Mouse (Mus musculus) forebrain, embryonic 14.5 days (tissue): ENCODE measurements around the gene Gcsh. TPM values are rescaled to one million over a fixed set of nuclear protein-coding genes. Genes with fewer than 3 reads are reported as not detected.

Experiments used
- ATAC-seq: fragments of 200-750 bp; cut with Nextera tagmentation; 2 replicates; pipeline ENCODE4 v1.8.0; 2017; ENCODE audit warnings: mild to moderate bottlenecking, moderate library complexity
- DNase-seq: peaks from one replicate; pipeline ENCODE4 v3.0.0-alpha.2; 2015; ENCODE audit warnings: low spot score
- H3K27ac ChIP-seq: fragments of 300-500 bp; sonication (generic); 2 replicates; pipeline ENCODE4 v1.5.1; 2014; ENCODE audit warnings: low read depth, mild to moderate bottlenecking, control low read depth, low read length, moderate library complexity
- H3K27me3 ChIP-seq: fragments of 300-500 bp; sonication (generic); replicated peaks from 2 replicates; pipeline ENCODE4 v1.6.1; 2014; ENCODE audit warnings: low read length, control low read depth, mixed read lengths; ENCODE audit not compliant: control insufficient read depth, insufficient read depth
- H3K36me3 ChIP-seq: fragments of 300-500 bp; sonication (generic); 2 replicates; pipeline ENCODE4 v1.6.1; 2014; ENCODE audit warnings: low read length, control low read depth; ENCODE audit not compliant: control insufficient read depth, insufficient read depth
- H3K4me1 ChIP-seq: fragments of 300-500 bp; sonication (generic); 2 replicates; pipeline ENCODE4 v1.6.1; 2014; ENCODE audit warnings: antibody characterized with exemption, low read length, control low read depth; ENCODE audit not compliant: control insufficient read depth, insufficient read depth
- H3K4me2 ChIP-seq: fragments of 300-500 bp; sonication (generic); 2 replicates; pipeline ENCODE4 v1.6.1; 2014; ENCODE audit warnings: mild to moderate bottlenecking, control low read depth, low read length
- H3K4me3 ChIP-seq: fragments of 300-500 bp; sonication (generic); 2 replicates; pipeline ENCODE4 v1.5.1; 2014; ENCODE audit warnings: low read depth, low read length, control low read depth
- H3K9ac ChIP-seq: fragments of 300-500 bp; sonication (generic); 2 replicates; pipeline ENCODE4 v1.6.1; 2014; ENCODE audit warnings: mild to moderate bottlenecking, low read length, control low read depth, moderate library complexity
- H3K9me3 ChIP-seq: fragments of 300-500 bp; sonication (generic); replicated peaks from 2 replicates; pipeline ENCODE4 v1.6.1; 2016; ENCODE audit warnings: low read length, control low read depth, mixed read lengths; ENCODE audit not compliant: control insufficient read depth
- WGBS: fragments of 180-500 bp; shearing (Covaris S2); extraction: QIAGEN DNeasy Blood & Tissue Kit; methylation state at CpG from one replicate; pipeline ENCODE4 v1.1.7; 2014; 5-methylcytosine and 5-hydroxymethylcytosine counted together
- polyA plus RNA-seq: library from polyadenylated mRNA; unstranded; fragments of >200 nt; fragmentation: Nextera tagmentation; extraction: Ambion mirVana; gene quantifications from 2 replicates; pipeline ENCODE4 v1.2.1, GENCODE M21; 2014

Gene Gcsh
- polyA plus RNA-seq = 85.8 and 112 TPM in 2 replicates

DNA sequence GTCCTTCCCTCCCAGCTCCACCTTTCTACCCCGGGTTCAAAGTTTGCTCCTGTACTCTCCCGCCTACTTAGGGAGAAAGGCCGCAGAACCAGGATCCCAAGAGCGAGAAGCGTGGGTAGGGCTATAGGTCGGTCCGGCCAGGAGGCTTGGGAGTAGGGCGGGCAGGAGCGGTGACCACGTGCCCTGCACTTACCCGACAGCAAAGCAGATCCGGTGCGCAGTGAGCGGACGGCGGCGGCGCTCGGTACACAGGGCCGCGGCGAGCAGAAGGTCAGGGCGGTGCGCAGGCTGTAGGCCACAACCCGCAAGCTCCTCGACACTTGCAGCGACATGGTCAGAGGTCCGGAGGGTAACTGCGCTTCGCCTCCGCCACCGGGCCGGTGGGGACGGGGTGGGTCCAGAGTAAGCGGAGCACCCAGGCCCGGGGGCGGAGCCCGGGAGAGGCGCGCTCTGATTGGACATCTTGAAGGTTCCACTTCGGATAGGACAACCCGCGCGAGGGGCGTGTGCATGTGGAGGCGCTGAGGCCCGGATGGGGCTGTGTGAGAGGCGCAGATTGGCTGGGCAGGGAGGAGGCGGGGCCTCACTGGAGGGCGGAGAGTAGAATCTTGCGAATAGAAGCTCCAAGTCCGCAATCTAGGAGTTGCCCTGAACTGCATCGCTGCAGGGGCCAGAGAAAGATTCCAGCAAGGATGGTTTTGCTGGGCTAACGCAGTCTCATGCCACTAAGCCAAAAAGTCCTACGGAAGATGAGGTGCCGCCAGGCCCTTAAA is at the start of gene Gcsh:
Gene Gcsh (minus strand): TSS at position 443 of the 773 bp plus-strand sequence.
- DNase-seq (peak; percentile 99), ATAC-seq (peak; percentile 100)
- peak within 1 kb of the TSS; percentile 66 for H3K4me3 ChIP-seq
- peaks cover 8% of the 10 kb centered on the region; the same call in 1 of the 2 replicates for H3K4me1 ChIP-seq
- under 1% methylated on average over 56 of the region's 56 CpGs for WGBS
- no peaks in the 10 kb centered on the region for H3K9me3 ChIP-seq
- 0 out of 2 replicates have a peak within 1 kb of the TSS, but pooled peaks have one; percentile 2 for H3K27ac ChIP-seq
- peak within 1 kb of the TSS; percentile 93 for H3K4me2 ChIP-seq
- H3K9ac ChIP-seq = peak within 1 kb of the TSS; percentile 69
- H3K27me3 ChIP-seq = no peaks in the 10 kb centered on the region
- H3K36me3 ChIP-seq = no peaks in the 10 kb centered on the region

DNA sequence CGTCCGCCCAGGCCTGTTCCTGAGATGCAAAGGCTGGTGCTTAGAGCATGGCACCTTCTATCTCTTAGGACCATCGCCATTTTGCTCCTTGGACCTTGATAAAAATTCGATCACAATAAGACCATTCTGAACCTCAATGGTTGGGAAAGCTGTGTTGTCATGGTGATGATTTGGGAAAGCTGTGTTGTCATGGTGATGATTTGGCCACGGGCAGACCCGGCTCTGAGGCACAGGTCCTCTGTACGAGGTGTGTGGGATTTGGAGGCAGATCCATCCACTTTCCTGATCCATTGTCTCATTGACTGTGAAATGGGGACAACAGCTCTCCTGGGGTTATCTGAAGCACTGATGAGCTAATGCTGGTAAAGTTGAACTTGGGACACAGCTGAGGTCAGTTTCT is 46.5 kb upstream of the Gcsh start:
- Histone ChIP-seq H3K9me3 (no peaks in the 10 kb centered on the region), H3K36me3 (no peaks in the 10 kb centered on the region), H3K9ac (no peak overlapping the region), H3K27ac (no peak overlapping the region), H3K4me3 (no peak overlapping the region), H3K27me3 (no peaks in the 10 kb centered on the region), H3K4me1 (no peaks in the 10 kb centered on the region), H3K4me2 (no peak overlapping the region)
- 42% methylated on average over 7 of the region's 7 CpGs for WGBS
- DNase-seq (peak; percentile 45), ATAC-seq (no peak)

DNA sequence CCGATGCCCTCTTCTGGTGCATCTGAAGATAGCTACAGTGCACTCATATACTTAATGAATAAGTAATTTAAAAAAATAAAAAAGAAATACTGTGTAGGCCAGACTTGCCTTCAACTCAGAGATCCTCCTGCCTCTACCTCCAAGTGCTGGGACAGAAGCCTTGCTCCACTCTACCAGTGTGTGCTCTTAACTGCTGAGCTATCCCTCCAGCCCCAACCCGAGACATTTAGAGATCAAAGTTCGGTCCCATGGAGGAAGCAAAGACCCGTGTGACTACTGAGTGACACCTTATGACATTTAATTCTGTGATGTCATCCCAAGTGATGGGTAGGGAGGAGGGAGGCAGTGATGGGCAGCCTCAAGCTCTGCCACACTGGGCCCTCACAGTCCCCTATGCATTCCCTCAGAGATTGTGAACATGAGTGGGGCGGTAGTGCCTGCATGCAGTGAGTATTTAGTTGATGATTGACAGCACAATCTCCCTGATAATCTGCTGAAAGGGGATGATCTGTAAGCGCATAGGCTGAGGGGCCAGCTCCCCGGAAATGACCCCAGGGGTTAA is 44.1 kb upstream of the Gcsh start:
- DNase-seq = no peak
- H3K4me3 ChIP-seq = no peak overlapping the region
- H3K9ac ChIP-seq = no peak overlapping the region
- H3K36me3 ChIP-seq = no peaks in the 10 kb centered on the region
- no peak for ATAC-seq
- 85% methylated on average over 7 of the region's 7 CpGs for WGBS
- H3K4me2 ChIP-seq = no peak overlapping the region
- H3K27ac ChIP-seq = no peak overlapping the region
- H3K9me3 ChIP-seq = no peaks in the 10 kb centered on the region
- no peaks in the 10 kb centered on the region for H3K27me3 ChIP-seq
- no peaks in the 10 kb centered on the region for H3K4me1 ChIP-seq

DNA sequence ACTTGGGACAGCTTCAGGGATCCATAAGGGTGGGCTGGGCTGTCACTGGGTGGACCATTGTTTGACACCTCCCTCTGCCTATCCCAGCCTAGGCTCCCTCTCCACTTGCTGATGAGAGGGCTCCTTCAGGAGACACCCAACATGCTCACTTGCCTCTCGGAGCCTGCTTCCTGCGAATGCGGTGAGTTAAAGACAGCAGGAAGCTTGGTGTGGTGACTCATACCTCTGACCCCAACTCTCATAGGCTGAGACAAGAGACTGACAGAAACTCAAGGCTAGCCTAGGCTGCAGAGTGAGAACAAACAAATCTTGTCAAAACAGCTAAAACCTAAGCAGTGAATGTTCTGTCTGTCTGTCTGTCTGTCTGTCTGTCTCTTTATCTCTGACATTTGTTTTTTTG is 40.1 kb upstream of the Gcsh start:
- Histone ChIP-seq H3K4me1 (no peaks in the 10 kb centered on the region), H3K36me3 (no peaks in the 10 kb centered on the region), H3K27me3 (no peaks in the 10 kb centered on the region), H3K4me3 (no peak overlapping the region), H3K9ac (no peak overlapping the region), H3K9me3 (no peaks in the 10 kb centered on the region), H3K27ac (no peak overlapping the region), H3K4me2 (no peak overlapping the region)
- 80% methylated on average over 3 of the region's 3 CpGs for WGBS
- ATAC-seq (no peak), DNase-seq (no peak)

DNA sequence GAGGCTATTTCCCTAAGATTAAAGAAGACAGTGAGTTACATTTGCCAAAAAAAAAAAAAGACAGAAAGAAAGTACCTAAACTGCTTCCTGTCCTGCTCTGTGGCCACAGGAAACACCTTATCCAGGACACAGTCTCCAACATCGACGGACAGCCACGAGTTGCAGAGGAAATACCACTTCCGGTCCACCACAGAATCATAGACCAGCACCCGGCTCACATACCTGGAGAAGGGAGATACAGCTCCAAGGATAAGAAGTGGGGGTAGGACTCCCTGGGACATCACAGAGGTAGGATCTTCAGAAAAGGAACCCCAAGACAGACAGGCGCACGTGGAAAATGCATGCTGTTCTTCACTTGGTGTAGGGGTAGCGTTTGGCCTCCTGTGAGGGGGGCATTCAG is 39.3 kb upstream of the Gcsh start:
- no peaks in the 10 kb centered on the region for H3K9me3 ChIP-seq
- WGBS = 85% methylated on average over 8 of the region's 8 CpGs
- H3K4me1 ChIP-seq = no peaks in the 10 kb centered on the region
- ATAC-seq (no peak), DNase-seq (no peak)
- no peak overlapping the region for H3K27ac ChIP-seq
- H3K9ac ChIP-seq = no peak overlapping the region
- H3K36me3 ChIP-seq = no peaks in the 10 kb centered on the region
- no peaks in the 10 kb centered on the region for H3K27me3 ChIP-seq
- no peak overlapping the region for H3K4me3 ChIP-seq
- H3K4me2 ChIP-seq = no peak overlapping the region

DNA sequence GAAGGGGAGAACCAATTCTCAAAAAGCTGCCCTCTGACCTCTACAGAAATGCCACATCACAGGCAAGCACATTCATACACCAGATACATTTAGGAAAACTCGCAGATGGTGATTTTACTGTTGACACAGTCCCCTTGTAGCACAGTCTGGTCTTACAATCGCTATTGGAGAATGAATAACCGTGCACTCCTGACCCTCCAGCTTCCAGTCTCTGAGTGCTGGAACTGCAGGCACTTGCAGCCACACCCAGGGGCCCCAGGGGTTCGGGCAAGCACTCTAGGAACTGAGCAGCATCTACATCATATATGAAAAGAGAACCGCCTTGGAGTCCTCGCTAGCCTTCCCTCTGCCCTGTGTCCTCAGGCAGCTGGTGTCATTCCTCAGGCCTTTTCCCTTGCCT is 38.1 kb upstream of the Gcsh start:
- no peak for ATAC-seq
- Histone ChIP-seq H3K4me1 (no peaks in the 10 kb centered on the region), H3K4me3 (no peak overlapping the region), H3K27me3 (no peaks in the 10 kb centered on the region), H3K36me3 (no peaks in the 10 kb centered on the region), H3K27ac (no peak overlapping the region), H3K9me3 (no peaks in the 10 kb centered on the region), H3K4me2 (no peak overlapping the region), H3K9ac (no peak overlapping the region)
- DNase-seq = no peak
- WGBS = 73% methylated on average over 6 of the region's 6 CpGs

DNA sequence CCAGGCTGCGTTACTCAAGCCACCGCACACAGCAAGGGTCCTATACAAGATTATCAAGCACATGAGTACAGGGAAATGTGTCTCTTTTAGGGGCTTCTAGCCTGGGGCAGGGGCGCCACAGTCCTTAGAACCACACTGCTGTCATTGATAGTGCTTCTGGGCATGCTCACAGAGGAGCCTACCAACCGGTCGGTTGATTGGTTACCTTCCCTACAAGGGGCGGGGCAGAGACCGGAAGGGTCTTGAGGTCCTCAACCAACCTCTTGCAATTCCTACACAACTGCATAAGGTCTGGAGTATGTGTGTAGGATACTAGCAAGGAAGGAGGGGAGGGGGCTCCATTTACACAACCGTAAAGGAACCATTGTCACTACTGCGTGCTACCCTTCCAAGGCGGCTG is 35.3 kb upstream of the Gcsh start:
- no peak for ATAC-seq
- WGBS = 90% methylated on average over 10 of the region's 10 CpGs
- H3K4me2 ChIP-seq = no peak overlapping the region

DNA sequence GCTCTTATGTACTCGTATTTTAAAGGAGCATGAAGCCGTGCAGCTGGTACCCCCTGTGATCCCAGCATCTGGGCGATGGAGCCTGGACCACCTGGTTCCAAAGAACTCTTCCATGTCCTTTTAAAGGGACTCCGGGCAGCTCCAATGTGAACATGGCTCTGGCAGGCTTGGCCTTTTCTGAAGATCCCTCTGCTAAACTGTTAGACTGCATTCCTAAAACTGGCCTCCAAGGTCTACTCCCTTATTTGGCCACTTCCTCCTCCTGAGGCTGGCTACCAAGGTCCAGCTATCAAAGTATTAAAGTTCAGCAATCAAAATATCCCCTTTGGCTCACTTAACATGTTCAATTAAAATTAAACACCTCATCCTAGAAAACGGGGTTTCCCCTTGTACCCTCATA is 34.3 kb upstream of the Gcsh start:
- ATAC-seq (no peak), DNase-seq (no peak)
- no peak overlapping the region for H3K4me3 ChIP-seq
- no peaks in the 10 kb centered on the region for H3K4me1 ChIP-seq
- 93% methylated on average over 5 of the region's 5 CpGs for WGBS
- H3K27ac ChIP-seq = no peak overlapping the region
- no peak overlapping the region for H3K4me2 ChIP-seq
- no peak overlapping the region for H3K9ac ChIP-seq
- H3K9me3 ChIP-seq = no peaks in the 10 kb centered on the region
- H3K27me3 ChIP-seq = no peaks in the 10 kb centered on the region
- no peaks in the 10 kb centered on the region for H3K36me3 ChIP-seq

More for the DNA sequence above, 35.3 kb upstream of the Gcsh start:
- H3K9me3 ChIP-seq = no peaks in the 10 kb centered on the region
- no peak for DNase-seq
- no peaks in the 10 kb centered on the region for H3K27me3 ChIP-seq
- H3K9ac ChIP-seq = no peak overlapping the region
- H3K27ac ChIP-seq = no peak overlapping the region
- H3K36me3 ChIP-seq = no peaks in the 10 kb centered on the region
- H3K4me3 ChIP-seq = no peak overlapping the region
- H3K4me1 ChIP-seq = no peaks in the 10 kb centered on the region

DNA sequence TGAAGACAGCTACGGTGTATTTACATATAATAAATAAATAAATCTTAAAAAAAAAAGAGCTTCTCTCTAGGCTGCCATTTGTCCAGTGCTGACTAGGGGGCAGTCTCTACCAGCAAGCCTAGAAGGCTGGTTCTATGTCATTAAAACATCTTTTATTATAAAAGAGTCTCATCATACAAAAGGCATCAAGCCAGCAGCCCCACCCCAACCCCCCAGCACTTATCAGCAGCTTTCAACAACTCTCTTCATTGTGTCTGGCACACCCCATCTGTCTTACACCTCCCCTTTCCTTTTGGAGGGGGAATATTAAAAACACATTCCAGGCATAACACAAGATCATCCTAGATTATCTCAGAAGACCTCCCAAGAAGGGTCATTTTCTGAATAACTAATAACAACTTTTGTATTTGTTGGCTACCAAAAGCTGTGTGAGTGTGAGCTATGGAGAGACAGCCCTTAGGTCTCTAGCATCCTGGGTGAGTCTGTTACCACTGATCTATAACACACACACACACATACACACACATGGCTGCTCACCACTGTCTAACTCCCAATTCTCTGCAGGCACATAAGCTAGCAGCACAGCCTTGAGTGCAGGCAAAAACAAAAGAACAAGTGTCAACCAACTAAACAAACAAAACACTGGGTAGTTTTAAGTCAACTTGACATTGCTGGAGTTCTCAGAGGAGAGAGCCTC is 29.1 kb upstream of the Gcsh start:
- Histone ChIP-seq H3K27ac (no peak overlapping the region), H3K36me3 (no peaks in the 10 kb centered on the region), H3K4me2 (no peak overlapping the region), H3K9me3 (no peaks in the 10 kb centered on the region), H3K4me3 (no peak overlapping the region), H3K27me3 (no peaks in the 10 kb centered on the region), H3K9ac (no peak overlapping the region), H3K4me1 (no peaks in the 10 kb centered on the region)
- ATAC-seq (no peak), DNase-seq (no peak)
- 84% methylated on average over 1 of the region's 1 CpGs for WGBS
